Mouse (Mus musculus) MEL (cell line): ENCODE data around the gene Srgap1. TPM values are rescaled to one million over a fixed set of nuclear protein-coding genes. Genes with fewer than 3 reads are reported as not detected.
A peak's percentile ranks its signal among the peaks of the same experiment; 100 is the strongest.

ENCODE experiments used
- DNase-seq: peaks from one replicate; pipeline ENCODE4 v3.0.0; 2011; ENCODE audit warnings: low read depth, low spot score
- H3K27ac ChIP-seq: 2 replicates; pipeline ENCODE4 v1.5.1; 2012; ENCODE audit warnings: low read depth, mild to moderate bottlenecking, control low read depth, low read length, moderate library complexity; ENCODE audit not compliant: control insufficient read depth
- H3K27me3 ChIP-seq, 2 experiments: fragments of 150-350 bp in 1 of 2; sonication (generic) in 1 of 2; 2 replicates each; pipeline ENCODE4 v1.6.1; 2012; ENCODE audit warnings: low read length in 2 of 2, mild to moderate bottlenecking in 2 of 2, improper control_type of control experiment in 1 of 2, moderate library complexity in 1 of 2; ENCODE audit not compliant: insufficient read depth in 2 of 2, control insufficient read depth in 1 of 2
- H3K36me3 ChIP-seq, 2 experiments: 2 replicates each; pipeline ENCODE4 v1.6.1; 2012 to 2014; ENCODE audit warnings: low read length in 2 of 2, improper control_type of control experiment in 1 of 2, inconsistent platforms in 1 of 2, mild to moderate bottlenecking in 1 of 2; ENCODE audit not compliant: insufficient read depth in 2 of 2, control insufficient read depth in 1 of 2
- H3K4me1 ChIP-seq, 2 experiments: fragments of 150-350 bp in 1 of 2; sonication (generic) in 1 of 2; 2 replicates each; pipeline ENCODE4 v1.6.1; 2012; ENCODE audit warnings: low read length in 2 of 2, improper control_type of control experiment in 1 of 2, mild to moderate bottlenecking in 1 of 2; ENCODE audit not compliant: insufficient read depth in 2 of 2, control insufficient read depth in 1 of 2
- H3K4me3 ChIP-seq, 2 experiments: fragments of 150-350 bp in 1 of 2; sonication (generic) in 1 of 2; 2 replicates each; pipeline ENCODE4 v1.5.1; 2012; ENCODE audit warnings: low read depth in 2 of 2, low read length in 2 of 2, mild to moderate bottlenecking in 2 of 2, moderate library complexity in 2 of 2, control low read depth in 1 of 2, improper control_type of control experiment in 1 of 2; ENCODE audit not compliant: control insufficient read depth in 1 of 2, insufficient read depth in 1 of 2
- H3K79me2 ChIP-seq: 2 replicates; pipeline ENCODE4 v1.6.1; 2012; ENCODE audit warnings: mild to moderate bottlenecking, low read length, moderate library complexity; ENCODE audit not compliant: control insufficient read depth, poor library complexity, insufficient read depth
- H3K9ac ChIP-seq: 2 replicates; pipeline ENCODE4 v1.6.1; 2012; ENCODE audit warnings: low read depth, mild to moderate bottlenecking, control low read depth, low read length, moderate library complexity; ENCODE audit not compliant: control insufficient read depth, poor library complexity, severe bottlenecking
- H3K9me3 ChIP-seq: fragments of 150-350 bp; sonication (generic); replicated peaks from 2 replicates; pipeline ENCODE4 v1.6.1; 2012; ENCODE audit warnings: mild to moderate bottlenecking, low read length, improper control_type of control experiment, moderate library complexity; ENCODE audit not compliant: insufficient read depth
- BHLHE40 ChIP-seq: IDR thresholded peaks from 2 replicates; pipeline ENCODE4 v1.6.1; 2012; ENCODE audit warnings: low read depth, mild to moderate bottlenecking, inconsistent platforms, low read length, improper control_type of control experiment, borderline replicate concordance
- E2F4 ChIP-seq: IDR thresholded peaks from 2 replicates; pipeline ENCODE4 v1.6.1; 2011; ENCODE audit warnings: low read depth, low read length, improper control_type of control experiment, borderline replicate concordance
- ELF1 ChIP-seq: IDR thresholded peaks from 2 replicates; pipeline ENCODE4 v1.6.1; 2014; ENCODE audit warnings: low read depth, mild to moderate bottlenecking, inconsistent platforms, low read length, improper control_type of control experiment, moderate library complexity
- EP300 ChIP-seq, 2 experiments: IDR thresholded peaks; 2 replicates each; pipeline ENCODE4 v1.6.1; 2011; ENCODE audit warnings: improper control_type of control experiment in 2 of 2, low read length in 2 of 2, low read depth in 1 of 2, mild to moderate bottlenecking in 1 of 2
- GABPA ChIP-seq: IDR thresholded peaks from 2 replicates; pipeline ENCODE4 v1.6.1; 2012; ENCODE audit warnings: low read depth, mild to moderate bottlenecking, inconsistent platforms, low read length, improper control_type of control experiment, moderate library complexity
- GATA1 ChIP-seq: IDR thresholded peaks from 2 replicates; pipeline ENCODE4 v1.6.1; 2011; ENCODE audit warnings: low read depth, low read length, improper control_type of control experiment
- HCFC1 ChIP-seq: IDR thresholded peaks from 2 replicates; pipeline ENCODE4 v1.6.1; 2012; ENCODE audit warnings: low read depth, mild to moderate bottlenecking, inconsistent platforms, low read length, improper control_type of control experiment, moderate library complexity
- KAT2A ChIP-seq: conservative IDR thresholded peaks from 2 replicates; pipeline ENCODE4 v1.6.1; 2012; ENCODE audit warnings: low read depth, low read length, improper control_type of control experiment, inconsistent platforms
- MAFK ChIP-seq: IDR thresholded peaks from 2 replicates; pipeline ENCODE4 v1.6.1; 2011; ENCODE audit warnings: low read depth, mild to moderate bottlenecking, low read length, improper control_type of control experiment, borderline replicate concordance
- MAX ChIP-seq: IDR thresholded peaks from 2 replicates; pipeline ENCODE4 v1.6.1; 2011; ENCODE audit warnings: low read length, improper control_type of control experiment
- MAZ ChIP-seq: IDR thresholded peaks from 2 replicates; pipeline ENCODE4 v1.6.1; 2012; ENCODE audit warnings: low read depth, mild to moderate bottlenecking, inconsistent platforms, low read length, improper control_type of control experiment
- MXI1 ChIP-seq: IDR thresholded peaks from 2 replicates; pipeline ENCODE4 v1.6.1; 2011; ENCODE audit warnings: mild to moderate bottlenecking, low read depth, low read length, improper control_type of control experiment
- MYB ChIP-seq: IDR thresholded peaks from 2 replicates; pipeline ENCODE4 v1.6.1; 2011; ENCODE audit warnings: mild to moderate bottlenecking, low read depth, low read length, improper control_type of control experiment
- MYC ChIP-seq: IDR thresholded peaks from 2 replicates; pipeline ENCODE4 v1.6.1; 2011; ENCODE audit warnings: low read depth, mild to moderate bottlenecking, low read length, improper control_type of control experiment, moderate library complexity
- NELFE ChIP-seq: IDR thresholded peaks from 2 replicates; pipeline ENCODE4 v1.6.1; 2011; ENCODE audit warnings: low read depth, low read length, improper control_type of control experiment
- NRF1 ChIP-seq: IDR thresholded peaks from 2 replicates; pipeline ENCODE4 v1.6.1; 2014; ENCODE audit warnings: low read depth, mild to moderate bottlenecking, inconsistent platforms, low read length, improper control_type of control experiment, moderate library complexity; ENCODE audit not compliant: poor library complexity, insufficient read depth, severe bottlenecking
- POLR2A ChIP-seq, 2 experiments: IDR thresholded peaks; 2 replicates each; pipeline ENCODE4 v1.6.1; 2011 to 2012; ENCODE audit warnings: low read length in 2 of 2, mild to moderate bottlenecking in 2 of 2, control low read depth in 1 of 2, improper control_type of control experiment in 1 of 2, low read depth in 1 of 2, moderate library complexity in 1 of 2; ENCODE audit not compliant: control insufficient read depth in 1 of 2, insufficient read depth in 1 of 2, poor library complexity in 1 of 2
- POLR2AphosphoS2 ChIP-seq: IDR thresholded peaks from 2 replicates; pipeline ENCODE4 v1.6.1; 2011; ENCODE audit warnings: low read length, improper control_type of control experiment
- POLR2AphosphoS5 ChIP-seq: IDR thresholded peaks from 2 replicates; pipeline ENCODE4 v1.6.1; 2012; ENCODE audit warnings: low read depth, borderline replicate concordance, mild to moderate bottlenecking, inconsistent platforms, low read length, moderate library complexity, mixed read lengths
- RAD21 ChIP-seq: IDR thresholded peaks from 2 replicates; pipeline ENCODE4 v1.6.1; 2011; ENCODE audit warnings: mild to moderate bottlenecking, low read depth, low read length, improper control_type of control experiment
- SIN3A ChIP-seq: IDR thresholded peaks from 2 replicates; pipeline ENCODE4 v1.6.1; 2012; ENCODE audit warnings: low read length, improper control_type of control experiment, inconsistent platforms
- SMC3 ChIP-seq: IDR thresholded peaks from 2 replicates; pipeline ENCODE4 v1.6.1; 2011; ENCODE audit warnings: low read depth, low read length, improper control_type of control experiment
- TAL1 ChIP-seq: IDR thresholded peaks from 2 replicates; pipeline ENCODE4 v1.6.1; 2012; ENCODE audit warnings: mild to moderate bottlenecking, inconsistent platforms, low read length, moderate library complexity, mixed read lengths
- TBP ChIP-seq: IDR thresholded peaks from 2 replicates; pipeline ENCODE4 v1.8.0; 2011; ENCODE audit warnings: low read depth, low read length, improper control_type of control experiment
- TCF12 ChIP-seq: IDR thresholded peaks from 2 replicates; pipeline ENCODE4 v1.6.1; 2014; ENCODE audit warnings: low read depth, mild to moderate bottlenecking, inconsistent platforms, low read length, improper control_type of control experiment, moderate library complexity
- UBTF ChIP-seq: IDR thresholded peaks from 2 replicates; pipeline ENCODE4 v1.6.1; 2012; ENCODE audit warnings: low read depth, mild to moderate bottlenecking, inconsistent platforms, low read length, improper control_type of control experiment, moderate library complexity, borderline replicate concordance; ENCODE audit not compliant: insufficient read depth
- USF1 ChIP-seq: IDR thresholded peaks from 2 replicates; pipeline ENCODE4 v1.6.1; 2014; ENCODE audit warnings: low read depth, mild to moderate bottlenecking, inconsistent platforms, low read length, improper control_type of control experiment, moderate library complexity
- ZC3H11A ChIP-seq: IDR thresholded peaks from 2 replicates; pipeline ENCODE4 v1.6.1; 2012; ENCODE audit warnings: low read depth, mild to moderate bottlenecking, inconsistent platforms, low read length, improper control_type of control experiment
- ZKSCAN1 ChIP-seq: IDR thresholded peaks from 2 replicates; pipeline ENCODE4 v1.6.1; 2012; ENCODE audit warnings: low read depth, mild to moderate bottlenecking, inconsistent platforms, low read length, improper control_type of control experiment, moderate library complexity
- ZMIZ1 ChIP-seq: IDR thresholded peaks from 2 replicates; pipeline ENCODE4 v1.6.1; 2012; ENCODE audit warnings: low read depth, mild to moderate bottlenecking, inconsistent platforms, low read length, improper control_type of control experiment, moderate library complexity
- polyA plus RNA-seq, 2 experiments: library from polyadenylated mRNA; stranded (reverse) in 1 of 2; unstranded in 1 of 2; fragments of >175 nt in 1 of 2; fragments of >200 nt in 1 of 2; gene quantifications; 2 replicates each; pipeline versions ENCODE4 v1.2.1 to v1.2.4; 2012; ENCODE audit warnings: low replicate concordance in 2 of 2, low read depth in 1 of 2; ENCODE audit not compliant: insufficient read length in 2 of 2, insufficient read depth in 1 of 2, missing spikeins in 1 of 2
- total RNA-seq: library from RNA; depleted of rRNA; stranded (reverse); fragments of 300-350 nt; gene quantifications from 2 replicates; pipeline ENCODE4 v1.2.3, GENCODE M21; 2012

Srgap1 gene
- total and polyA plus RNA-seq, 3 experiments, result not detected

DNA sequence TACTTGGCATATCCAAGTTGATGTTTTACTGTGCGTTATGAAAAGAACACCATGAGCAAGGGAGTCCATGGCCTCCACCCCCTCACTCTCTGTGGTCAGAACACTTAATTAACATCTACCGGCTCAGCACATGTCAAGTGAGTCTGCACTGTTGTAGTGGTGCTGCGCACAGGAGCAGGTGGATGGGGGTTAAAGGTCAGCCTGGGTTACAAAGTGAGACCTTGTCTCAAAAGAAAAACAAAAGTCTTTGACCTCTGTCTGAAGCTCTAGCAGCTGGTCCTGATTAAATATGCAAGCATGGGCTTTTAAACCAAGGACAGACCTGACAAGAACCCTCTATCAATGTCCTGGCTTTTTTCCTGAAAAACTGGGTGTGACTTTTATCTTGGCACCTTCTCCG is 304.8 kb downstream of the Srgap1 start:
- H3K9me3 ChIP-seq, result no peaks in the 10 kb centered on the region
- H3K79me2 ChIP-seq, result peaks cover 20% of the 10 kb centered on the region

DNA sequence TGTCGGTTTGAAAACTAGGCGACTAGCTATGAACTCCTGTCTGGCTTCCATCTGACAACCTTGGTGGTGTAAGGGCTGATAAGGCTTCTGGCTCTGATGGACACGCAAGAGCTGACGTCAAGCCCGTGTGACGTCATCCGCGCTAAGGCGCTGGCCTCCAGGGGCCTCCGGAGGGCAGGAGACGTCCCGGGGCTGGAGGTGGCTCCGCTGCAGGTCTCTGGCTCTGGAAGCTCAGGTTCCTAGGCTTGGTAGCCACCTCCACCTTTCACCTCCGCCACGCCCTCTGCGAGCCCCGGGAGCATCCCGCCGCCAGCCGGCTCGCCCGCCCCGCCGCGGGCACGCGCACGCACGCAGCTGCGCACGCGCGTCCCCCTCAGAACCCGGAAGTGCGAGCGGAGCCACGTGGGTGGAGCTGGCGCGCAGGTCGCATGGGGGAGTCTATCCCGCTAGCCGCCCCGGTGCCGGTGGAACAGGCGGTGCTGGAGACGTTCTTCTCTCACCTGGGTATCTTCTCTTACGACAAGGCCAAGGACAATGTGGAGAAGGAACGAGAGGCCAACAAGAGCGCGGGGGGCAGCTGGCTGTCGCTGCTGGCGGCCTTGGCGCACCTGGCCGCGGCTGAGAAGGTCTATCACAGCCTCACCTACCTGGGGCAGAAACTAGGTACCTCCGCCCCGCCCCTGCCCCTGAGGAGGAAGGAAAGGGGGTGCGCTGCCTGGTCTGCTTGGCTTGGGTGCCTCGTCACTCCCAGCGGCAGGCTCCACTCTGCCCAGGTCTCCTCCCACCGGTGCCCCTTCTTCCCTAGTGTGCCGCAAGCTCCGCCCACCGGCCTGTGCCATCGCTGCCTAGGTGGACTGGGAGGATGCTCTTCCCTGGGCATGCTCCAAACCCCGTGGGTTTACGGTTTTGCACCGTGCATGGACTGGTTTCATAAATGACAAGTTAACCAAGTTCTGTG is 307.3 kb downstream of the Srgap1 start, which contains the start of gene BC048403:
BC048403 (plus strand) TSS at position 390 of the 958 bp plus-strand sequence.
- Histone ChIP-seq H3K27me3 (no peaks in the 10 kb centered on the region), H3K27ac (peak within 1 kb of the TSS; percentile 44), H3K79me2 (peaks cover 20% of the 10 kb centered on the region), H3K9me3 (no peaks in the 10 kb centered on the region), H3K4me1 (peaks cover 6 to 7% of the 10 kb centered on the region in 2 experiments; a peak in 3 of 4 replicates), H3K36me3 (peaks cover under 1 to 10% of the 10 kb centered on the region in 2 experiments; a peak in 3 of 4 replicates), H3K4me3 (peak within 1 kb of the TSS; percentile 66 to 74), H3K9ac (peak within 1 kb of the TSS; percentile 75)
- peak; percentile 91 for DNase-seq
- no peak for TF ChIP-seq ZC3H11A
- TF ChIP-seq MXI1, result peak; percentile 100
- TF ChIP-seq POLR2A (IDR thresholded peaks at IDR 0.05; ENCODE audit: control insufficient read depth in 1 of 2, insufficient read depth in 1 of 2, low read depth in 1 of 2, low read length in 2 of 2, poor library complexity in 1 of 2), result peak; percentile 70 to 91; a peak in 3 of 4 replicates
- peak; percentile 67; the same call in 1 of the 2 replicates for TF ChIP-seq POLR2AphosphoS2
- 0 out of 4 replicates have a peak, but pooled peaks of 1 of the 2 experiments have one; percentile 21 for TF ChIP-seq EP300 (IDR thresholded peaks at IDR 0.05; ENCODE audit: low read depth in 1 of 2, low read length in 2 of 2)
- peak; percentile 81 for TF ChIP-seq NRF1
- peak; percentile 99 for TF ChIP-seq ELF1
- peak; percentile 73 for TF ChIP-seq GATA1
- peak; percentile 98 for TF ChIP-seq MYC
- peak; percentile 98 for TF ChIP-seq SIN3A
- no peak for TF ChIP-seq TBP
- TF ChIP-seq ZMIZ1, result peak; percentile 56; the same call in 1 of the 2 replicates
- peak; percentile 71 for TF ChIP-seq HCFC1
- TF ChIP-seq NELFE, result peak; percentile 86
- TF ChIP-seq GABPA, result peak; percentile 77; the same call in 1 of the 2 replicates
- TF ChIP-seq MAX, result peak; percentile 96
- no peak for TF ChIP-seq MAFK
- TF ChIP-seq UBTF, result no peak
- TF ChIP-seq BHLHE40, result no peak
- TF ChIP-seq POLR2AphosphoS5, result no peak
- 0 out of 2 replicates have a peak, but pooled peaks have one; percentile 9 for TF ChIP-seq TCF12
- peak; percentile 87 for TF ChIP-seq USF1

More for the DNA sequence above, 304.8 kb downstream of the Srgap1 start:
- peaks cover 6 to 7% of the 10 kb centered on the region in 2 experiments; a peak in 3 of 4 replicates for H3K4me1 ChIP-seq
- no peak for TF ChIP-seq TAL1
- TF ChIP-seq MAX, result no peak
- no peak for TF ChIP-seq HCFC1
- no peak for TF ChIP-seq TCF12
- TF ChIP-seq SIN3A, result no peak
- no peak for TF ChIP-seq UBTF
- no peak for TF ChIP-seq ZKSCAN1
- TF ChIP-seq MYC, result no peak
- TF ChIP-seq KAT2A, result no peak
- TF ChIP-seq ZC3H11A, result no peak
- no peak for TF ChIP-seq MYB
- no peak for TF ChIP-seq RAD21
- TF ChIP-seq MAZ, result no peak
- TF ChIP-seq NELFE, result no peak
- TF ChIP-seq E2F4, result no peak
- no peak for TF ChIP-seq SMC3
- no peak for TF ChIP-seq MXI1
- TF ChIP-seq USF1, result no peak
- H3K36me3 ChIP-seq, result peaks cover 2 to 10% of the 10 kb centered on the region in 2 experiments
- no peak overlapping the region for H3K4me3 ChIP-seq
- H3K27ac ChIP-seq, result no peak overlapping the region
- H3K9ac ChIP-seq, result no peak overlapping the region
- H3K27me3 ChIP-seq, result no peaks in the 10 kb centered on the region
- no peak for DNase-seq
